Mouse (Mus musculus): ENCODE measurements around the gene Bloc1s1.

The Bloc1s1 gene

DNA sequence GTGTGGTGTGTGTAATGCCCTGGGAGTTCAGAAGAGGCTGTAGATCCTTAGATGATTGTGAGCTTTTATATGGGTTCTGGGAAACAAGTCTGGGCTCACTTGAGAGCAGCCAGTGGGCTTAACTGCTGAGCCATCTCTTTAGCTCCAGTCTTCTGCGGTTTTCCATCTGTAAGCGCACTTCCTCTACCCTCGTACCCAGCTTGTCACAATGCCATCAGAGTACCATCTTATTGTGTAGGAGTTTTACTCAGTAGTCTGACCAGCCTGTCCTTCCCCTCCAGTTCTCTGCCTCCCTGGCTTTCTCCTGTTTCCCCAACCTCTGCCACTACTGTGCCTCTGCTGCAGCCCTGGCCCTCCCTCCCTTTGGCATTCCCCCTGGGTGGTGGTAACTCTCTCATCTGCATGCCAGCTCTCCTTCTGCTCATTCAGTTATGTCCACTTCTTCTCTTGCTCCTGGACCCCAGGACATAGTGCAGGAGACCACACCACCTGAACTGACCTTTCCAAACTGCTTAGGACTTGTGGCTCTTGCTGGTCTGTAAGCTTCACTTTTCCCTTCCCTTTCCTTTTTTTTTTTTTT, 21.3 kb downstream of the Bloc1s1 start:
- no peak for DNase-seq

DNA sequence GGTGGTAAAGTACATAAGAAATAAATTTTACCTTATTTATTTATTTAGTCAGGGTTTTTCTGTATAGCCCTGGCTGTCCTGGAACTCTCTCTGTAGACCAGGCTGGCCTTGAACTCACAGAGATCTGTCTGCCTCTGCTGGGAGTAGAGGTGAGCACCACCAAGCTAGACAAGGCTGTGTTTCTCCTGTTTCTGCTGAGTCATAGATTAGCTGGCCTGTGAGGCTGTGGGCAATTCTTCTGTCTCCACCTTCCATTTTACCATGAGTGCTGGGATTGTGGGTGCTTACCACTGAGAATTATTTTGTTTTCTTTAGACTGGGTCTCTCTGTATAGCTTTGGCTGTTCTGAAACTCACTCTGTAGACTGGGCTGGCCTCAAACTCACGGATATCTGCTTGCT, 22.4 kb downstream of the Bloc1s1 start:
- DNase-seq: no peak

DNA sequence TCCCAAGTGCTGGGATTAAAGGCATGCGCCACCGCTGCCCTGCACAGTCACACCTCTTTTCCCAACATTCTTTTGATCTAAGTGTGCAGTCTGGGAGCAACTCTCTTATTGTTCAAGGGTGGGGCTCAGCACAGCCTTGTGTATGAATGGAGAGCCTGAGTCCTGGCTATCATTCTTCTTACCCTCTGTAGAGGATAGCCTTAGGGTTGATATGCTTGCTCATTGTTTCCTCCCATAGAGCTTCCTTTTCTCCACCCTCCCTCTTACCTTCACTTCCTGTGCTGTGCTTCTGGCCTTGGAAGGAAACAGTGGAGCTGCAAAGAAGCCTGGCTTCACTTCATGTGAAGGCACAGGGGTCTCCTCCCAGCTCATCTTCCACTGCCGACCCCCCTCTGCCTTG, 23.1 kb downstream of the Bloc1s1 start, which contains the start of gene Cd63:
Gene Cd63, plus strand, starts transcription at position 292 of the 400 bp plus-strand sequence.
- DNase-seq: no peak

DNA sequence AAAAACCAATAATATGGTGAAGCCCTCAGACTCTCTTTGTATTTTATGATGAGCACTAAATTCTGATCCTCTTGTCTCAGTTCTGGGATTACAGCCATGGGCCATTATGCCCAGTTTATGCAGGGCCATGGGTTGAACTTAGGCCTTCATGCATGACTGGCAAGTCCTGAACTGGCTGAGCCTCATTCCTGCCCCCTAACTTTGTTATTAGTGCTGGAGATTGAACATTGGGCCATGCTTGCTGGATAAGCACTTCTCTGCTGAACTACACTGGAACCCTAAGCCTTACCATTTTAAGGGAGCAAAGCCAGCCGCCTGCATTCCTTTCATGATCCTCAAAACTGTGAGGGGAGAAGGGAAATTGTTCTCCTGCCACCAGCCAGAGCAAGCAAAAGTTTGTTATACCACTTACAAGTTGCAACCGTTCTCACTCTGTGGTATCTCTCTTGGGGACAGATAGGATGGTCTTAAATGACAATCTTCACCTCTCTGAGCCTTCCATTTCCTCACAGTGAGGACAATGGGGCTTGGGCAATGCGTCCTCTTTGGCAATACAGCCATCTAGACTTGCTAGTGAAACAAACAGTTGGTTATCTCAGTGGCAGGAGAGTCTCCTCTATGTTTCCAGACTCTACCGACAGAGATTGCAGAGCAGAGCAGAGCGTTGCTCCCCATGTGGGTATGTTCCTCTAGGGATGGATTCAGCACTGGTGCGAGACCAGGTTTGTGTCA, 23.9 kb downstream of the Bloc1s1 start:
- DNase-seq: no peak

DNA sequence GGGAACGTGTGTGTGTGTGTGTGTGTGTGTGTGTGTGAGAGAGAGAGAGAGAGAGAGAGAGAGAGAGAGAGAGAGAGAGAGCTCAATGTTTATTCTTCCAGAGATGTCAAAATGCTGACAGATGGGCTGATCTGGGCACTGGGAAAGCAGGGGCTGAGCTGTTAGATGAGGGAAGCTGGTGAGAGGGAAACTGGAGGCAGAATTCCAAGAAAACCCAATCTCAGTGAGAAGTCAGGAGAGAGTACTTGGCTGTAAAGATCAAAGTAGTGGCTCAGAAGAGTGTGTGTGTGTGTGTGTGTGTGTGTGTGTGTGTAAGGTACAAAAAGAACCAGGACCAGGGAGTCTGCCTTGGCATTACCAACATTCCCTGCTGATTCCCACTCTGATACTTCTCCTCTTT, 26.3 kb downstream of the Bloc1s1 start:
- DNase-seq: no peak

DNA sequence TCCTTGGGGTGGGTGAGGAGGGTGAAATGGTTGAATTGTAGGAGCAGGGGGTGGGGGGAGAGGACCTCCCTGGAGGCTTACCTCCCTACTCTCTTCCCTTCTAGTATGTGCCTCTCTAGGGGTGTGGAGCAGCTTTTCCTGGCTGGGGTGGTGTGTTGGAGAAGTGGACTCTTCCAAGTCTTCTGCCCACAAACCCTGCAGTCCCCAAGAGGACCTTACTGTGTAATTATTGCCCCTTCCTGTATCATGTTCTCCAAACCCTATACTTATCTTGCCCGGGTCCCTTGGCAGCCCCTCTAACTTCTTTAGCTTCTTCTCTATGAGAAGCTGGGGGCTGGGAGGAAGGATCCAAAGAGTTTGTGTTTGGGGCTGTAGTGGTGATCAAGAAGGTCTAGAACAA, 27.0 kb downstream of the Bloc1s1 start:
- DNase-seq: no peak

DNA sequence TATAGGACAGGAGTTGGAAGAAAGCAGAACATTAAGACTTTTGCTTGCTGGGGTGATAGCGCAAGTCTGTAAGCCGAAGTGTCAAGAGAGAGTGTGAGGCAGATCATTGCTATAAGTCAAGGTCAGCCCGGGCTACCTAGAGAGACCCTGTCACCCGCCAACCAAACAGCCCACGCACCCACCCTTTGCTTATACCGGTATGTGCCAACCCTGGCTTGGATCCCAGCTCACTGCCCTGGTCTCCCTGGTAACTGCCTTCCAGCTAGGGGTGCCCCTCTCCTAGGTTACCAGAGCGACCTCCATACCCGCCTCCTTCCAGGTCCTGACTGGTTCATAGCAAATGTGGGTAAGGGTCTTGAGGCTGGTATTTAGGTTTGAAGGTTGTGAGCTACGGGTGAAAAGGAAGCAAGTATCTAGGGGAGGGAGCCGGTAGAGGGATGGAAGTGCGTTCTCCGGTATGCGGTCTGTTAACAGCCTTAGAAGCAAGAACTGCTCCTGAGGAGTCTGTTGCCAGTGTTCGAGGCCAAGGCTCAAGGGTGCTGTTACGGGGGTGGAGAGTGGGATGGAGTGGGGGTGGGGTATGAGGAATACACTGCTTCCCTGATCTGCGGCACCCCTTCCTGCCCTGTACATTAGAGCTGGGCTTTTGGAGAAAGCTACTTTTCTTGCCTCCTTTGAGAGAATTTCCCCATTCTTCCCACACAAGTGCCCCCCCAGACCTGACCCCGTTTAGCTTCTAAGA, 27.7 kb downstream of the Bloc1s1 start:
- DNase-seq: peak in 1 of 2 experiments; percentile 24

DNA sequence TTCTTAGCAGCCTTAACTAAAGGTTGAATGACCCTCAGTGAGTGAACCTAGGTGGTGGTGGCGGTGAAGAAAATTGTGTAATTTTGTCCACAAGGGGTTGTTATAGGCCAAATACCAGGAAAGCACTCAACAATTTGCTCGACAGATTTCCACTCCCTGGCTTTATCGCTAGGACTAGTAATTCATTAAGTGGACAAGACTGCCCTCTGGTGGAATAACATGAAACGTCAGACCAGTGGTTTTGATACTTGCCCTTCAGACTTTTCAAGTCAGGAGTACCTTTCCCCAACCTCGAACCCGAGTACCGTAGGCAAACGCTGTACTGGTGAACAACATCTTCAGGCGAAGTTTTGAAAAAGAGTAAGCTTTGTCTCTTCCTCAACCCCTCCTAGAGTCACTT, 28.4 kb downstream of the Bloc1s1 start:
- peak; percentile 47 to 84 for DNase-seq

DNA sequence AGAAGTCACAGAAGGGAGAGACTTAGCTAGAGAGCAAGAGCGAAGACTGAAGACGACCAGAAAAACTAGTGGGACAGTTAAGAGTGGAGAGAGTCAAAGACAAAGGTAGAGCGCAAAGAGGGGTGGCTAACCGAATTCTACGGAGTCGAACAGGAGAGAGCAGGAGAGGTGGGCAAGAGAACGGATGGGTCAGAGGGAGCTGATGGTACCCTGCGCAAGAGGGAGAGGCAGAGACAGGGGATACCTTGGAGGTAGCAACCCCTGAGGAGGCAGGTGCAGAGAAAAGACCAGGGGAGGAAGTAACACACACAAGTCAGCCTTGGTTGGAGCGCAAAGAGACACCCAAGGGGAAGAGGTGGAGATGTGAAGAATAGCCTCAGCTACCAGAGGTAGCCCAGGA, 31.6 kb downstream of the Bloc1s1 start:
- DNase-seq: no peak

DNA sequence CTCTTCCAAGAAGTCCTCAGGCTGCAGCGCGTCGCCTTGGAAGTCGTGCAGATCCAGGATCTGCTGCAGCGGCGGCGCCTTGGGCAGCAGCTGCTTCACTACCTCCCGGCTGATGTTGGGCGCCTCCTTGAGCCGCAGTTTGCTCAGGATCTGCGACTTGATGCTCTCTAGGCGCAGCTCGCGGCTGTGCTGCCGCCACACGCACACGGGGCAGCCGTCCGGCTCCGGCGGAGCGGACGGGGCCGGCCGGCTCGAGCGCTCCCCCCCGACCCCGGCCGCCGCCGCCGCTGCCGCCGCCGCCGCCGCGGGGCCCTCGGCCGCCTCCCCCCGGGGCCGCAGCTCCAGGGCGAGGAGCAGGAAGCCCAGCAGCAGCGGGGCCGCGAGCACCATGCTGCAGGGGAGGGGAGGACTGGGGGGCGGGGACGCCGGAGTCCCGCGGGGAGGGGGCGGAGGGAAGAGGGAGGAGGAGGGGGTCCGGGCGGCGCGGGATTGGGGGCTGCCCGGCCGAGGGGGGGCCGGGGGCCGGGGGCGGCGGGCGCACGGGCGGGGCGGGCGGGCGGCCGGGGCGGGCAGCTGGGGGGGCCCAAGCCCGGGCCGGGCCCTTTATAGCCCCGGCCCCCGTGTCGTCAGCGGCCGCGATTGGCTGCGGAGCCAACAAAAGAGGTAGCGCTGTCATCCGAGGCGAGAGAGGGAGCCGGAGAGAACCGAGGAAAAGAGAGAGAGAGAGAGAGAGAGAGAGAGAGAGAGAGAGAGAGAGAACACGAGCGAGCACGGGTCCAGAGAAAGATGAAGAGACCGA, 32.3 kb downstream of the Bloc1s1 start, which contains the start of gene Gdf11:
Gene Gdf11, minus strand, starts transcription at position 423 of the 799 bp plus-strand sequence.
- peak in 1 of 2 experiments; percentile 31 for DNase-seq

DNA sequence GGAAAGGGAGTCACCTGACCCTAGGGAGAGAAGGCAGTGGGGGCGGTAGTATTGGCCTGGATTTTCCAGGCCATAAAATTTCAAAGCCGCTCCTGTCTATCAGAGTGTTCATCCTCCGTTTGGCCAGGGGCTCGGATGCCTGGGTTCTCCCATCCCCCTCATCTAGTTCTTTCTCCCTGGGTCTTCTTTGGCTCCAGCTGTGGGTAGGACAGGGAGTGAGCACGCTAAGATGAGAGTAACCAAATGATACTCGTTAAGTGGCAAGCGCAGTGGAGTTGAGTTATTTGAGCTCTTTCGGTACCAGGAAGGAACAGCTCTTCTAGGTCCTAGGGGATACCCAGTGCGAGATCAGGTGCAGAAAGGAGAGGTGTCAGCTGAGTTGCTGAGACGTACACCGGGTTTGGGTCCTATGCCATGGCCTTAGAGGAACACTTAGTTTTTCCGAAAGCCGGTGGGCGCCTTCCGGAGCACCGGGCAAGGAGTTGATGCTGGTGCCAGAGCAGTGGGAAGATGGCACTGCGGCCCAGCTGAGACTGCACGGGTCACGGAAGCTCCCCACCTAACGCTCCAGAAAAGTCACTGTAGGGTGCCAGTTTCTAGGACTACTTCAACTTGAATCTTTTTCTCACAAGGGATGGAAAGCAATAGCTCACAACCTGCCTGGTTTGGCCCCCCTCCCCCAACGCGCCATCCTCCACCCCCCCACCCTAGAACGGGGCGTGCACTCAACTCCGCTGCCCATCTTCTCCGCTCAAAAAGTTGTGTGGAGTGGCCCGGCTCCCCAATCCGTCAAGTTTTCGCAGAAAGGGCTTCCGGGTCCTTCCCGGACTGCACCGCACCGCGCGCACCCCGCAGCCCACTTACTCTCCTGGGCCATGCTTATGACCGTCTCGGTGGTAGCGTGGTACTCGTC, 33.2 kb downstream of the Bloc1s1 start:
- no peak for DNase-seq

DNA sequence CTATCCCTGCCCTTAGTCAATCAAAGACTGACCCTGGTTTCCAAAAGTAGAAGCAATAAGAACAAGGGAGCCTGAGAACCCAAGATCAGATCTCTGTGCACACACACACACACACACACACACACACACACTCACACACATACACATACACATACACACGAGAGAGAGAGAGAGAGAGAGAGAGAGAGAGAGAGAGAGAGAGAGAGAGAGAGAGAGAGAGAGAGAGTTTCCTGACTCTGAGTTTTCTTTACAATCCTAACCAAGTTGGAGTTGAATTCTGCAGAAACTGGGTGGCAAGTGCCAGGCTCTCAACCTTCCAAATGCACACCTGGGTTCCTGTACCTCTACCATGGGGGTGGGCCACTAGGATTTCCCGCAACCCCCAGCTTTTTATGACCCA, 34.0 kb downstream of the Bloc1s1 start:
- no peak for DNase-seq

DNA sequence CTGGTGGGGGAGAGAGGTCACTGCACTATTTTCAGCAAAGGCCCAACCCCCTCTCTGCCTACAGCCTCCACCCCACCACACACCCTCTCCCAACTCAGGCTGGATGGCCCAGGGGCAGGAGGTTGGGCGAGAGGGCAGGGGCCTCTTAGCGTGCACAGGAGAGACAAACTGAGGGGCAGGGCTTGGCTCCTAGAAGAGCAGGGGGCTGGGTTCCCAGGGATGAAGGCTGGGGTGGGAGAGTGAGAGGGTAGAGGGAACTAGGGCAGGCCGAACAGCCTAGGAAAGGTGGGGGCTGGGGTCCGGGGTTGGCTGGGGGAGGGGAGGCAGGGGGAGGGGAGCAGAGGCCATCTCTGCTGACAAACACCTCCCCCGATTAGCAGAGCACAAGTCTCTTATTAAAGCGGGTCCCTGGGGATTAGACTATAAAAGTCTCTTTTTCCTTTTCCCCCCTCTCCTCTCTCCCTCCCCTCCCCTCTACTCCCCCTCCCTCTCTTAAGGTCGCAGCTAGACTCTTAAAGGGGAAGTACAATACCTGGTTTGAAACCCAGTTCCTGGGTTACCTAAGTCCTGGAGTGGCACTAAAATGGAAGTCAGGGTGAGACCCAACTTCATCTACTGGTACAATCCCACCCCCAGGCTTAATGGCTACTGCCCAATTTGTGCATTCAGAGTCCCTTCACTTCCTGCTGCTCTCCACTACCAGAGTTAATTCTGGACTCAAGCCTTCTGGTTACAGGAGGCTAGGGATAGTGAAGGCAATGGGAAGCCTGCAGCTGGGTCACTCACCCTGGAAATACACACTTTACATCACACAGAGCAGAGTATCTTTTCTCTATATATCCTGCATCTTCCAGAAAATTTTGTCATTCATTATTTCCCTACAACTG, 34.7 kb downstream of the Bloc1s1 start:
- DNase-seq: no peak

DNA sequence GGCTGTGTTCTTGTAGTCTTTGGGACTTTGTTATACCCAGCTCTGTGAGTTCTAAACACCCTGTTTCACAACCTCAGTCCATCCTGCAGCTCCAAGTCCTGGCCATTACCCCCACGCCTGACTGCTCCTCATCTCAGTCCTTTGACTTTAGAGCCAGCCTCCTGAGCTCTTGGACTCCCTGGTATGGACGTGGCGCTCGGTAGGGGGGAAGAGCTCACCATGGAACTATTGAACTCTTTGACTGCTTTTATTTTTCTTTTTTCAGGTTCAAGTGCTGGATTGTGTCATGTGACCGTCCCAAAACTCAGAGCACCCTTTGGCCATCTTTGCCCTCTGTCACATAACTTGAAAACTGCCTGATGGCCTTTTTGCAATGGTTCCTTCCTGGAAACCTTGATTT, 41.8 kb downstream of the Bloc1s1 start:
- no peak for DNase-seq

DNA sequence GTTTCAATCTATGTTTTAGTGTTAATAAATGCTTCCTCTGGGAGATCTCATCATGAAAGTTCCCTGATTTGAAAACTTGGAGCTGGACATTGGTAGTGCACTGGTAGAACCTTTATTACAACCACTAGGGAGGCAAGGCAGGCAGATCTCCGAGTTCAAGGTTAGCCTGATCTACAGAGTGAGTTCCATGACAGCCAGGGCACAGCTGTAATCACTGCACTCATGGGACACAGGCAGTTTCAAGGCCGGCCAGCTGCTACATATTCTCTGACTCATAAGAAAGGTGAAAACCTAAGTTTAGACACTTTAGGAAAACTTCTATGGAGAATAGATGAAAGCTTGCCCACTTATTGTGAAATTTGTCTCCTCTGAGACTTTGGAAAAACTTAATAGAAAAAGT, 45.0 kb downstream of the Bloc1s1 start:
- no peak for DNase-seq

DNA sequence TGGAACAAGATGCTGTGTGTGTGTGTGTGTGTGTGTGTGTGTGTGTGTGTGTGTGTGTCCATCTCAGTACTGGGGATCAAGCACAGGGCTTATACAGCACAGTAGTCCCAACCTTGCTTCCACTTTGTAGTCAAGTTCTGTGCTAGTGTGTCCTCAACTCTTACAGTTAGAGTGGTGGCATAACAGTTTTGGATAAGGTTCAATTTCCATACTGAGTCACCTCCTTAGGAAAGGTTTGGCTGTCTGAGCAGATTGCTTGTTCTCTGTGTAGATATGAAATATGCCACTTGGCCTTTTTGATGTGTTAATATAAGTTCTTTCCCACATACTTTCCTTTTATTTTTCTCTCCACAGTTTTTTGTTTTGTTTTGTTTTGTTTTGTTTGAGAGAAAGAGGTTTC, 45.5 kb downstream of the Bloc1s1 start:
- no peak for DNase-seq

DNA sequence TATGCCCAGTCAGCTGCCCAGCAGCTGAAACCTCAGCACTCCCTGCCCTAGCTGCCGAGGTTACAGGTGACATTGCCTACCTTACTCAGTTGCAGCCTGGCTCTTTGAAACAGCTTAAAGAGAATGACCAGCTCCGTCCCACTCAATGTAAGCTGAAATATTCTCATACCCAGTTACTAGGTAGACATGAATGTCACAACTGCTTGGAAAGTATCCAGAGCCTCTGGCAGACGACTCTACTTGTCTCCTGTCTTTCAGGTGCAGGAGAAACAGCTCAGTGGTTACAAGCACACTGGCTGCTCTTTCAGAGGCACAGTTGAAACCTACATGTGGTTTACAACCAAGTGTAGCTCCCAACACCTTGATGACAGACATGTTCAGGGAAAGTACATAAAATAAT, 53.5 kb downstream of the Bloc1s1 start:
- no peak for DNase-seq

All from cerebellum, postnatal 36 days (tissue).